Mouse (Mus musculus) ES-E14 (cell line): ENCODE measurements around the gene Gm10570. TPM values are rescaled to one million over a fixed set of nuclear protein-coding genes. Genes with fewer than 3 reads are reported as not detected.

Experiments used
- DNase-seq: peaks from one replicate; pipeline ENCODE4 v3.0.0-alpha.2; 2013; ENCODE audit warnings: low read depth, low spot score
- H3K27ac ChIP-seq: 2 replicates; pipeline ENCODE4 v1.5.1; 2012; ENCODE audit warnings: low read depth, mild to moderate bottlenecking, low read length, moderate library complexity, mixed read lengths; ENCODE audit not compliant: poor library complexity, insufficient read depth, severe bottlenecking
- H3K36me3 ChIP-seq: 2 replicates; pipeline ENCODE4 v1.6.1; 2012; ENCODE audit warnings: mild to moderate bottlenecking, low read length, moderate library complexity, mixed read lengths; ENCODE audit not compliant: control insufficient read depth, poor library complexity, insufficient read depth, severe bottlenecking
- H3K4me1 ChIP-seq, 2 experiments: fragments of 150-350 bp in 1 of 2; sonication (generic) in 1 of 2; 2 replicates each; pipeline ENCODE4 v1.6.1; 2012; ENCODE audit warnings: low read length in 2 of 2, mild to moderate bottlenecking in 1 of 2, mixed read lengths in 1 of 2; ENCODE audit not compliant: control insufficient read depth in 2 of 2, insufficient read depth in 2 of 2, poor library complexity in 1 of 2
- H3K4me3 ChIP-seq, 2 experiments: fragments of 150-350 bp in 1 of 2; sonication (generic) in 1 of 2; 2 replicates each; pipeline ENCODE4 v1.5.1; 2012; ENCODE audit warnings: low read length in 2 of 2, low read depth in 1 of 2, mild to moderate bottlenecking in 1 of 2, mixed read lengths in 1 of 2; ENCODE audit not compliant: insufficient read depth in 1 of 2, poor library complexity in 1 of 2, severe bottlenecking in 1 of 2
- H3K9ac ChIP-seq: 2 replicates; pipeline ENCODE4 v1.6.1; 2012; ENCODE audit warnings: low read depth, mild to moderate bottlenecking, low read length, mixed read lengths; ENCODE audit not compliant: poor library complexity, insufficient read depth, severe bottlenecking
- H3K9me3 ChIP-seq: fragments of 150-350 bp; sonication (generic); 2 replicates; pipeline ENCODE4 v1.6.1; 2012; ENCODE audit warnings: low read depth, mild to moderate bottlenecking, low read length; ENCODE audit not compliant: control insufficient read depth, insufficient read depth
- CHD2 ChIP-seq: IDR thresholded peaks from 2 replicates; pipeline ENCODE4 v1.6.1; 2014; ENCODE audit warnings: mild to moderate bottlenecking, low read depth, low read length, inconsistent platforms
- HCFC1 ChIP-seq: IDR thresholded peaks from 2 replicates; pipeline ENCODE4 v1.6.1; 2012; ENCODE audit warnings: low read length, inconsistent platforms, borderline replicate concordance; ENCODE audit not compliant: insufficient read depth
- MAFK ChIP-seq: IDR thresholded peaks from 2 replicates; pipeline ENCODE4 v1.6.1; 2014; ENCODE audit warnings: mild to moderate bottlenecking, low read depth, low read length, inconsistent platforms; ENCODE audit not compliant: insufficient read depth
- ZC3H11A ChIP-seq: IDR thresholded peaks from 2 replicates; pipeline ENCODE4 v1.6.1; 2012; ENCODE audit warnings: low read depth, mild to moderate bottlenecking, inconsistent platforms, low read length, borderline replicate concordance
- ZNF384 ChIP-seq: IDR thresholded peaks from 2 replicates; pipeline ENCODE4 v1.6.1; 2012; ENCODE audit warnings: low read depth, low read length, inconsistent platforms
- in situ Hi-C, 2 experiments: fragments of 600-800 bp; cut with MboI; formaldehyde crosslinking; loops; one replicate each; pipeline ENCODE4 v1.15.1; 2025; ENCODE audit warnings: low sequenced_read_pairs in 2 of 2, inconsistent platforms in 1 of 2; ENCODE audit not compliant: unreplicated experiment in 2 of 2
- total RNA-seq: library from RNA; depleted of rRNA; stranded (reverse); fragments of 300-350 nt; gene quantifications from 2 replicates; pipeline ENCODE4 v1.2.3, GENCODE M21; 2012

Gene Gm10570
- total RNA-seq, 1 experiment = 0.49 TPM

- H3K9me3 ChIP-seq = no peaks in the 10 kb centered on the region
- 0 out of 2 replicates have a peak overlapping the region, but pooled peaks have one; percentile 7 for H3K9ac ChIP-seq
- in situ Hi-C loops = no loop called here
- TF ChIP-seq HCFC1 (no peak), MAFK (0 out of 2 replicates have a peak, but pooled peaks have one; percentile 56)
- peaks cover 12% of the 10 kb centered on the region; the same call in 1 of the 2 replicates for H3K36me3 ChIP-seq
- H3K4me3 ChIP-seq = peak overlapping the region; percentile 14 to 26; a peak in 2 of 4 replicates
- H3K27ac ChIP-seq = peak overlapping the region; percentile 54; the same call in 1 of the 2 replicates
- DNase-seq = no peak
- H3K4me1 ChIP-seq = peaks cover 12 to 37% of the 10 kb centered on the region in 2 experiments
Measured at GRCm38 (mm10) chr4:130306796-130307630, 1.5 kb downstream of the Gm10570 start.

- no peaks in the 10 kb centered on the region for H3K9me3 ChIP-seq
- H3K4me1 ChIP-seq = peaks cover 14 to 44% of the 10 kb centered on the region in 2 experiments
- no peak overlapping the region for H3K4me3 ChIP-seq
- H3K36me3 ChIP-seq = no peaks in the 10 kb centered on the region
- no peak overlapping the region for H3K27ac ChIP-seq
- H3K9ac ChIP-seq = no peak overlapping the region
- no peak for TF ChIP-seq HCFC1
- no peak for TF ChIP-seq ZC3H11A
- no peak for TF ChIP-seq ZNF384
- TF ChIP-seq CHD2 = no peak
- no peak for TF ChIP-seq MAFK
- peak; percentile 37 for DNase-seq
- in situ Hi-C loops = no loop called here
Measured at GRCm38 (mm10) chr4:130304746-130305145, 3.7 kb downstream of the Gm10570 start.

- no peaks in the 10 kb centered on the region for H3K9me3 ChIP-seq
- no peaks in the 10 kb centered on the region for H3K36me3 ChIP-seq
- TF ChIP-seq CHD2 = no peak
- no peak for TF ChIP-seq HCFC1
- no peak overlapping the region for H3K4me3 ChIP-seq
- no peak overlapping the region for H3K27ac ChIP-seq
- DNase-seq = peak; percentile 68
- H3K4me1 ChIP-seq = peaks cover 18 to 49% of the 10 kb centered on the region in 2 experiments
- in situ Hi-C loops = no loop called here
- no peak overlapping the region for H3K9ac ChIP-seq
Measured at GRCm38 (mm10) chr4:130302285-130302870, 6.1 kb downstream of the Gm10570 start.

DNA sequence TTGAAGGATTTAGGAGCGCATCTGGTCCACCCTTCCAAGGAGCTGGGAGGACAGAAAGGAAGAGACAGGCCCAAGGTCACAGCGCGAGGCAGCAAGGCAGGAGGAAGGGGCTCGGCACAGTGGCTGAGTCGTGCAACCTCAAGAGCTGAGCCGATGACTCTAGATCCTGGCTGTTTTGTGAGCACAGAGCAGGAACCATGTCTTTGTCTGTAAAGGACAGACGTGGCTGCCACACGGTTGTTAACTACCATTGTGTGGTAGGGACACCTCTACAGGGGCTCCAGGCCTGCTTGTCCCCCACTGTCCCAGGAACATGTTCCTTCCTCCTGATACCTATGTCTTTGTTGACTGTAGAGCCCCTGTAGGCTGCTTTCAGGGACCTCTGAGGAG lies 8.8 kb downstream of the Gm10570 start:
- Histone ChIP-seq H3K27ac (no peak overlapping the region), H3K4me3 (peak overlapping the region in 1 of 2 experiments; percentile 34; a peak in 2 of 4 replicates), H3K9ac (peak overlapping the region; percentile 36), H3K4me1 (peaks cover 14 to 32% of the 10 kb centered on the region in 2 experiments), H3K36me3 (no peaks in the 10 kb centered on the region), H3K9me3 (no peaks in the 10 kb centered on the region)
- DNase-seq = no peak
- in situ Hi-C loops = no loop called here
- TF ChIP-seq HCFC1 (no peak), ZC3H11A (no peak)
